In the genomic region with DNA sequence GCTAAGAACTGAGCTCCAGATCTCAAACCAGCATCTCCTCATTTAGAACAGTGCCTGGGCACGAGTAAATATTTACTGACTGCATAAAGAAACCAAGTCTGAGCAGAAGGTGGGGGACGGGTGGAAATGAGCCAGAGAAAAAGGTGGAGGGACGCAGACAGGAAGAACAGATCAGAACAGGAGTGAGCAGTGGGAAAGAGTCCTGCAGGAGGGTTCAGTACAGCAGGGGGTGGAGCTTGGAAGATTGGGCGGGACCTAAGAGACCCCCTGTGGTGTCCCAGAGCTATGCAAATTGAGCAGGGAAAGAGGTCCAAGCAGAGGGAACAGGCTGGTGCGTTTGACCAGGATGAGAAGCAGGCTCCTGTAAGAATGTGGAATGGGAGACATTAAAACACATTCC, we compare ENCODE assay signal across 8 mouse cellular contexts. TPM values are rescaled to one million over a fixed set of nuclear protein-coding genes. Genes with fewer than 3 reads are reported as not detected.
DNase-seq lines count a peak whose midpoint lies in the region; ATAC-seq lines count a peak whose summit lies in the region.

No protein-coding gene starts in this region.

- WGBS in midbrain, embryonic 10.5 days = 30% methylated on average over 5 of the region's 5 CpGs
- 21% methylated on average over 5 of the region's 5 CpGs for WGBS in midbrain, embryonic 13.5 days
- WGBS in forebrain, embryonic 11.5 days = 21% methylated on average over 5 of the region's 5 CpGs
- 5% methylated on average over 5 of the region's 5 CpGs for WGBS in stomach, embryonic 14.5 days

- no peak overlapping the region for H3K9ac ChIP-seq in midbrain, embryonic 13.5 days (replicated peaks)
- H3K9ac ChIP-seq in forebrain, embryonic 11.5 days (ENCODE audit: low read length) = peak overlapping the region; percentile 35; the same call in 1 of the 2 replicates
- H3K9ac ChIP-seq in stomach, embryonic 14.5 days (replicated peaks; ENCODE audit: low read depth, low read length) = no peak overlapping the region

- H3K27me3 ChIP-seq in midbrain, embryonic 10.5 days (ENCODE audit: low read depth, poor library complexity, severe bottlenecking) = peaks cover 54% of the 10 kb centered on the region
- H3K27me3 ChIP-seq in midbrain, embryonic 13.5 days = peaks cover 21% of the 10 kb centered on the region
- H3K27me3 ChIP-seq in forebrain, embryonic 11.5 days (ENCODE audit: control insufficient read depth, insufficient read depth, low read length) = no peaks in the 10 kb centered on the region; the same call in 1 of the 2 replicates
- H3K27me3 ChIP-seq in stomach, embryonic 14.5 days (ENCODE audit: control insufficient read depth, insufficient read depth, low read length) = no peaks in the 10 kb centered on the region

- ATAC-seq in midbrain, embryonic 13.5 days = no peak
- ATAC-seq in forebrain, embryonic 11.5 days (replicated peaks; ENCODE audit: low FRiP score) = peak; percentile 12; the same call in 1 of the 2 replicates
- peak; percentile 65 for ATAC-seq in stomach, embryonic 14.5 days (ENCODE audit: insufficient number of reproducible peaks, insufficient read depth, low FRiP score, low read depth)

- peak overlapping the region; percentile 67 for H3K27ac ChIP-seq in midbrain, embryonic 10.5 days (replicated peaks)
- H3K27ac ChIP-seq in midbrain, embryonic 13.5 days = no peak overlapping the region
- H3K27ac ChIP-seq in forebrain, embryonic 11.5 days (ENCODE audit: low read depth, low read length) = no peak overlapping the region
- 0 out of 2 replicates have a peak overlapping the region, but pooled peaks have one; percentile 6 for H3K27ac ChIP-seq in stomach, embryonic 14.5 days (ENCODE audit: low read length)

- H3K9me3 ChIP-seq in midbrain, embryonic 10.5 days (replicated peaks) = no peaks in the 10 kb centered on the region
- H3K9me3 ChIP-seq in midbrain, embryonic 13.5 days = no peaks in the 10 kb centered on the region
- no peaks in the 10 kb centered on the region for H3K9me3 ChIP-seq in forebrain, embryonic 11.5 days (ENCODE audit: control insufficient read depth, low read length)
- no peaks in the 10 kb centered on the region for H3K9me3 ChIP-seq in stomach, embryonic 14.5 days (ENCODE audit: control insufficient read depth, low read depth, low read length)

- DNase-seq in midbrain, embryonic 10.5 days (ENCODE audit: low spot score) = no peak
- no peak for DNase-seq in forebrain, embryonic 11.5 days (ENCODE audit: low spot score)
- DNase-seq in kidney, postnatal 4 days = peak; percentile 28 to 36
- DNase-seq in spleen, postnatal 14 days (ENCODE audit: low spot score in 2 of 2) = no peak
- DNase-seq in layer of hippocampus, adult 9-10 months (ENCODE audit: low spot score) = no peak
- DNase-seq in ovary, postnatal 36 days (ENCODE audit: low spot score) = no peak

- H3K4me3 ChIP-seq in midbrain, embryonic 10.5 days = peak overlapping the region; percentile 49
- H3K4me3 ChIP-seq in midbrain, embryonic 13.5 days (replicated peaks) = no peak overlapping the region
- H3K4me3 ChIP-seq in forebrain, embryonic 11.5 days (ENCODE audit: low read depth, low read length) = no peak overlapping the region
- H3K4me3 ChIP-seq in stomach, embryonic 14.5 days (ENCODE audit: low read depth, low read length) = peak overlapping the region; percentile 11; the same call in 1 of the 2 replicates

- no peaks in the 10 kb centered on the region for H3K36me3 ChIP-seq in midbrain, embryonic 10.5 days
- no peaks in the 10 kb centered on the region for H3K36me3 ChIP-seq in midbrain, embryonic 13.5 days
- no peaks in the 10 kb centered on the region for H3K36me3 ChIP-seq in forebrain, embryonic 11.5 days (ENCODE audit: control insufficient read depth, insufficient read depth, low read length)
- no peaks in the 10 kb centered on the region for H3K36me3 ChIP-seq in stomach, embryonic 14.5 days (ENCODE audit: control insufficient read depth, insufficient read depth, low read length)

- no peak overlapping the region for H3K4me2 ChIP-seq in midbrain, embryonic 13.5 days (replicated peaks)
- peak overlapping the region; percentile 43; the same call in 1 of the 2 replicates for H3K4me2 ChIP-seq in forebrain, embryonic 11.5 days (ENCODE audit: low read depth, low read length, severe bottlenecking)
- H3K4me2 ChIP-seq in stomach, embryonic 14.5 days (replicated peaks; ENCODE audit: low read depth, low read length) = peak overlapping the region; percentile 41

- H3K4me1 ChIP-seq in midbrain, embryonic 10.5 days = peaks cover 51% of the 10 kb centered on the region
- H3K4me1 ChIP-seq in midbrain, embryonic 13.5 days (replicated peaks) = peaks cover 36% of the 10 kb centered on the region
- peaks cover 2% of the 10 kb centered on the region; the same call in 1 of the 2 replicates for H3K4me1 ChIP-seq in forebrain, embryonic 11.5 days (replicated peaks; ENCODE audit: control insufficient read depth, insufficient read depth, low read length)
- 0 out of 2 replicates have a peak, but pooled peaks cover 3% of the 10 kb centered on the region for H3K4me1 ChIP-seq in stomach, embryonic 14.5 days (ENCODE audit: control insufficient read depth, insufficient read depth, low read length)

RNA-seq across cellular contexts. Expression of a gene that starts 37.1 kb away (rescaled TPM):
- polyA plus RNA-seq in midbrain, embryonic 10.5 days (2016; fragmentation: Nextera tagmentation; extraction: Ambion mirVana) = 0.11 and 0.22 TPM in 2 replicates
- polyA plus RNA-seq in midbrain, embryonic 13.5 days (2015; fragmentation: Nextera tagmentation; extraction: Ambion mirVana) = 0.46 and 0.58 TPM in 2 replicates
- polyA plus RNA-seq in forebrain, embryonic 11.5 days (2014; fragmentation: Nextera tagmentation; extraction: Ambion mirVana) = 0.03 and 0.17 TPM in 2 replicates
- 0.23 and 0.42 TPM in 2 replicates for polyA plus RNA-seq in stomach, embryonic 14.5 days (2014; fragmentation: Nextera tagmentation; extraction: Ambion mirVana)

Comparison
In these comparisons a context has a peak if more than half of its experiments do, and no peak if none do; other contexts are left out.
1. H3K27ac ChIP-seq: peak in midbrain, embryonic 10.5 days (single experiment) and stomach, embryonic 14.5 days (single experiment); none in midbrain, embryonic 13.5 days (single experiment) and forebrain, embryonic 11.5 days (single experiment).
2. H3K4me3 ChIP-seq: peak in midbrain, embryonic 10.5 days (single experiment) and stomach, embryonic 14.5 days (single experiment); none in midbrain, embryonic 13.5 days (single experiment) and forebrain, embryonic 11.5 days (single experiment).
3. DNase-seq: peak in kidney, postnatal 4 days (2 of 2); none in midbrain, embryonic 10.5 days (single experiment), forebrain, embryonic 11.5 days (single experiment), spleen, postnatal 14 days (0 of 2), layer of hippocampus, adult 9-10 months (single experiment) and ovary, postnatal 36 days (single experiment).